Mouse (Mus musculus) heart, postnatal 10 days (tissue): Measurements from ENCODE around the gene Nr4a1. TPM values are rescaled to one million over a fixed set of nuclear protein-coding genes. Genes with fewer than 3 reads are reported as not detected.
A peak's percentile ranks its signal among the peaks of the same experiment; 100 is the strongest.

Experiments used
- DNase-seq, 2 experiments: peaks; one replicate each; pipeline ENCODE4 v3.0.0; 2021
- intact Hi-C: fragments of 180-260 bp; cut with DNase I; formaldehyde crosslinking; loops from one replicate; pipeline ENCODE4 v1.15.1; 2025
- total RNA-seq, 2 experiments: library from RNA; stranded (reverse); gene quantifications; 2 replicates each; pipeline ENCODE4 v1.2.3; 2021

Nr4a1 gene
- total RNA-seq, 2 experiments from 2014 or later = 16.8 to 20.4 TPM

DNA sequence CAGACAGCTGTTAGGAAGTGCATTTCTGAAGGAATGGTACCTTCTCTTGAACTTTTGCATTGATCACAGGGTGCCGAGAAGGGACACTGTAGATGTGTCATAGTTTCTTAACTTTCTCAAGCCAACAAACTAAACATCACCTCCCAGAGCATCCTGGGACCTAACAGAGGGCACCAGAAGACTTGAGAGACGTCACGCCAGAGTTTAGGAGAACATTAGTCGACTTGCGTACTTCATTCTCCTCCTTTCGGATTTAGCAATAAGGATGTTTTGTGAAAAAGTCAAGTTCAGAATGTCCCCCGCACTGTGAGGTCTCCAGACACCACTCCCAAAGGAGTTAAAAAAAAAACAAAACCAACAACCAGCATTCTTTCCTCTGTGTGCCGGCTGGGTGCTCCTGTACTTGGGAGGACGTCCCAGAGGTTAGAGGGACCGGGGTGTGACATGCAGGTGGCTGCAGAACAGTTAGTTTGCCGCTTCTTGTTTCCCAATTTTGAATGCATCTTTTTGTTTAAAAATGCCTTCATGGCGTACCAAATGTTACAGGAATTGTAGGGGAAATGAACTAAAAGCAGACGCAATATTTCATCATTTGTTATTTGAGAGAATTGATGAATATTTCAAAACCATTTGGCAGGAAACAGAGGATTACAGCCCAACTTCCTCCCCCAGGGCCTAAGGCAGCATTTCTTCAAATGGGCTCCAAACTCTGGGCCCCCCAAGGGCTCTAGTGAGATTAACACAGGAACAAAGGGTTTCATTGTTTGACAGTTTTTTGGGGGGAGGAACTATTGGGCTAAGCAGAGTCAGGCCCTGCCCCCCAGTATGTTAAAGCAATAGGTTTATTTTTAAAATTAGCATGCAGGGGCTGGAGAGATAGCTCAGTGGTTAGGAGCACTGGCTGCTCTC is 54.6 kb downstream of the Nr4a1 start:
- intact Hi-C loops = no loop called here
- DNase-seq = peak; percentile 54 to 56

DNA sequence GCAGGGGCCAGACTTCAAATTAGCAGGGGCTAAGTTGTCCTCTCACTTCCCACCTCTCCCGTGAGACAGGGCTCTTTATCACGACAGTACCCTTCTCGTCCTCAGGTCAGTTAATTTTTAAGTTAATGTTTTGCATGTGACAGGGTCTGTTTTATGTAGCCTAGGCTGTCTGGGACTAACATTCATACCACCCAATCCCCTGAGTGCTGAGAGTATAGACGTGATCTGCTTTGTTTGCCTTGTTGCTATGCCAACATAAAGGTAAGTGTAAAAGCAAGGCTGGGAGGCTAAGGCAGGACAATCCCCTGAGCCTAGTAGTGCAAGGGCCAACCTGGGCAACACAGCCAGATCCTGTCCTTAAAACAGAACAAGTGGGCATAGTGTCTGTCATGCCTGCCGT is 55.4 kb downstream of the Nr4a1 start:
- intact Hi-C loops = no loop called here
- no peak for DNase-seq

DNA sequence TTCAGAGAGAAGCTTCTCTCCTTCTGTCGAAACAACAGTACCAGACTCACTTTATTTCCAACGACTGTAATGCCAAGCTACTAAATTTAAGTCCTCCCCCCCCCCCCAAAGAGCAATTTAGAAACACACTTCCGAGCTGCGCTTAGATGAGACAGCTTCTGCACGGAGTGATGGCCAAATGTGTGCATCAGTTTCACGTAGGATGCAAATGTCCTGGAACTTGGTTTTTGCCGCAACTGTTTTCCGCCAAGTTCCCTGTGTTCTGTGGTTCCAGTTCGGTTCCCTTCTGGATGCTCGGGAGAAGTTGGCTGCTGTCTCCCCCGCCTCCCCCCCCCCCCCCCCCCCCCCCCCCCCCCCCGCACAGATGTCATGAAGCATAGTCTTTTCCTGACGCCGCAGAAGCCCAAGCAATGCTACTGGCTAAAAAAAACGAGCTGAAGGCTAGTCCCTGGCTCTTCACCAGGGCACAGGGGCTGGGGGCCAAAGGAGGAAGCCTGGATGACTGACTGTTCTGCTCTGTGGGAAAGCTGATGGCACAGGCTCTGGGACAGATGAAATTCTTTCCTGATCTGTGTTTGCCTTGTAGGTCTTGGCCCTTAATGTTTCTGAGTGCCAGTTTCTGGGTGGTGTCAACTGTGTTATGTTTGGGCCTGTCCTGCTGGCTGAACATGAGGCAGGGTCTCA is 57.2 kb downstream of the Nr4a1 start:
- intact Hi-C loops = no loop called here
- DNase-seq = peak in 1 of 2 experiments; percentile 54

DNA sequence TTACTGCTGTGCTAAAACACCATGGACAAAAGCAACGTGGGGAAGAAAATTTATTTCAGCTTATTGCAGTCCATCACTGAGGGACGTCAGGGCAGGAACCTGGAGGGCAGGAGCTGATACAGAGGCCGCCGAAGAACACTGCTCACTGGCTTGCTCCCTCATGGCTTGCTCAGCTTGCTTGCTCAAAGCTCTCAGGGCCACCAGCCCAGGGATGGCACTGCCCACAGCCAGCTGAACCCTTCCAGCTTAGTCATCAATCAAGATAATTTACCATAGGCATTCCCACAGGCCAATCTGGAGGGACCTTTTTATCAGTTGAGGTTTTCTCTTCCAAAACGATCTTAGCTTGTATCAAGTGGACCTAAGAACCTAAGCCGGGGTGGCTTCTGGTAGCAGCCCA is 57.9 kb downstream of the Nr4a1 start:
- intact Hi-C loops = no loop called here
- no peak for DNase-seq

DNA sequence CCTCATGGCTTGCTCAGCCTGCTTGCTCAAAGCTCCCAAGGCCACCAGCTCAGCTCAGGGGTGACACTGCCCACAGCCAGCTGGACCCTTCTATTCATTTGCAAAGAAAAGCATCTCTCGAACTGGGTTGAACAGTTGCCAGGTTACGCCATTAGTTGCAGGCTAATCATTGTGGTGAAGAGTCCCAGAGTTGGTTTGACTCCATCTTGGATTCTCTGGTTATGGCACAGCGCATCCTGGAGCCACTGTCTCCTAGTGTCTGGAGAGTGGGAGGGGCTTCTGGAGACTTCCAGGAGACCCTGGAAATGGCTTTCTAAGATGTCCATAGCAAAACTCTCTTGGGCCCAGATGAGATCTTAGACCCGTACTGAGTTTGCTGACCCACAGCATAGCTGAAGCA is 61.3 kb downstream of the Nr4a1 start:
- DNase-seq = no peak
- intact Hi-C loops = loop anchor here (1.0 kb wide), 2 partner anchors 31 to 94 kb away; partner anchors contain the start of gene Atg101

DNA sequence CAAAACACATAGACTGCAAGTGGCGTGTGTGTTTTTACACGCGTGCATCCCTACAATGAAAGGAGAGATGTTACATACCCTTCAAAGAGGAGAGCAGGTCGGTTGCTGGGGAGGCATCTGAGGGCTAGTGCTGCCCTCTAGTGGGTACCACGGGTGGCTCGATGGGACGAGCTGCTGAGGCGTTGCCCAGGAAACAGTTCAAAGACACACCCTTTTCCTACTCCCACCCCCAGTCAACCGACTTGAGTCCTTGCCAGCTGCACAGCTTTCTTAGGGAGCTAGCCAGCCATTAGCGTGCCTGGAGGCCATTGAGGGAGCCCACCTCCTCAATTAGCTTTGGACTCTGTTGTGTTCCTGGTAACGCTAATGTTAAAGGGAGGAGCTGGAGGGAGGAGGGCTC is 61.8 kb downstream of the Nr4a1 start:
- DNase-seq = peak; percentile 94 to 95
- intact Hi-C loops = loop anchor here (1.0 kb wide), 2 partner anchors 32 to 95 kb away; partner anchors contain the start of gene Atg101

DNA sequence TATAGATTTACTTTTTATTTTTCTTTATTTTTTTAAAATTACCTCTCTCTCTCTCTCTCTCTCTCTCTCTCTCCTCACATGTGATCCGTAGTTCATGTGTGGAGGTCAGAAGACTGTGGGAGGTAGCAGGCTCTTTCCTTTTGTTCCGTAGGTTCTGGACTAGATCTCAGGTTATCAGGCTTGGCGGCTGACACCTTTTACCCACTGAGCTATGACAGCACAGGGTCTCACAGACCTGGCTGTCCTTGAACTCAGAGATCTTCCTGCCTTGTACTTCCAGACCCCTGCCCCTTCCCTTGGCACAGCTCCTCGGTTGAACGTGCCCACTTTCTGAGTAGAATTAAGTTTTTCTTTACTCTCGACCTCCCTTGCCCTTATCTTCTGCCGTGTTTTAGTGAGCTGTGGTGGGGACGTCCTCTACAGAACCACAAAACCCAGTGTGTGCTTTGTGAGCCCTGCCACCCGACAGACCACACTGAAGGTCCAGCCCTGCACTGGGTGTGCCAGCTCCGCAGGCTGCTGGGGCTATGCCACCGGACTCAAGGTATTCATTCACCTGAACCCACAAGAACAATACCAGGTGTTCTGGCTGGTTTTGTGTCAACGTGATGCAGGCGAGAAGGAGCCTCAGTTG is 62.3 kb downstream of the Nr4a1 start:
- intact Hi-C loops = no loop called here
- DNase-seq = no peak

DNA sequence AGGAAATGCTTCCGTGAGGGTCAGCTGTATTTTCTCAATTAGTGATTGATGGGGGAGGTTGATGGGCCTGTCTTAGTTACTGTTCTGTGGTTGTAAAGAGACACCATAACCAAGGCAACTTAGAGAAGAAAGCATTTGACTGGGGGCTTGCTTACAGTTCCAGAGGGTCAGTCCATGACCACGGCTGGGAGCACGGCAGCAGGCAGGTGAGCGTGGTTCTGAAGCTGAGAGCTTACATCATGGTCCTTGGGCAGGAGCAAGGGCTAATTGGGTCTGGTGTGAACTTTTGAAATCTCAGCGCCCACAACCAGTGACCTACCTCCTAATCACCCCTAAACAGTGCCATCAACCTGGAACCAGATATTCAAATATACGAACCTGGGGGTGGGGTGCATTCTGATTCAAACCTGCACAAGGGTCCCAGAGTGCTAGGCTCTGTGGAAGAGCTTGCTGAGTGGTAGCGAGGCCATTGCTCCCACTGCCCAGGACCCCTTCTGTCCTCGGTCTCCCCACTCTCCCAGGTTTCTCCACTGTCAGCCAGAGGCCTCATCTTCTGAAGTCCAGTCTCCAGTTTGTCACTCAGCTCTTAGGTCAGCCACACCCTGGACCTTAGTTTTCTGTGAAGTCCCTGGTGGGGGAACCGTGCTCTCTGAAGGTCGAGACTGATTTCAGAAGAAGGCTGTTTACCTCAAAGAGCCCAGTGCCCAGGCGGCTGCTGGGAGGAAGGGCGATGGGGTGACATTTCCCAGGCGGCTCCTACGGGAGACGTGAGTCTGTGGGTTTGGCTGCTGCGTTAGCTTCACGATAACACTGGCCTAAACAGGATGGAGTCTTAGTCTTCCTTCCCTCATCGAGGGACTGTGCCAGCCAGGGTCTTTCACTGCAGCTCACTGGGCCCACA is 63.1 kb downstream of the Nr4a1 start:
- intact Hi-C loops = no loop called here
- peak in 1 of 2 experiments; percentile 21 for DNase-seq

DNA sequence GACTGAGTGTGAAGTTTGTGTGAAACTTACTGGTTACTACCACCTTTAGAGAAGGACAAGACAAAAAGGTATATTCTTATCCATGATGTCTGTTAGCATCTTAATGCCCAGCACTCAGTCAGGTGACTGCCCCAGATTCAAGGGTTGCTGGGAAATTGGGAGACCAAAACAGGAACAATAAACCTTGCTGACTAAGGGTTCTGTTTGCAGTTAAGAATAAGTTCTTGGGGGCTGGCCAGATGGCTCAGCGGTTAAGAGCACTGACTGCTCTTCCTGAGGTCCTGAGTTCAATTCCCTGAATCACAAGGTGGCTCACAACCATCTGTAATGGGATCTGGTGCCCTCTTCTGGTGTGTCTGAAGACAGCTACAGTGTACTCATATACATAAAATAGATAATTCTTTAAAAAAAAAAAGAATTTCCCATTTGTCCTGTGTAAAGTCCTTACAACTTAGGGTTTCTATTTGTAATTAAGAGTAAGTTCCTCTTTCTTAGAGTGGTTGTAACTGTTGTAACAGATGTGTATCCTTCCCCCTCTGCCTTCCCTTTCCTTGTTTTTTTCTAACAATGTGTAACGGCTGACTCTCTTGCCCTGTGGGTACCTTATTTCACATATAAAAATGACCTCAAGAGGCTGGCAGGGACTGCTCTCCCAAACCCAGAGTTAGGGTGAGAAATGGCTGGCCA is 63.9 kb downstream of the Nr4a1 start:
- peak in 1 of 2 experiments; percentile 25 for DNase-seq
- intact Hi-C loops = no loop called here

DNA sequence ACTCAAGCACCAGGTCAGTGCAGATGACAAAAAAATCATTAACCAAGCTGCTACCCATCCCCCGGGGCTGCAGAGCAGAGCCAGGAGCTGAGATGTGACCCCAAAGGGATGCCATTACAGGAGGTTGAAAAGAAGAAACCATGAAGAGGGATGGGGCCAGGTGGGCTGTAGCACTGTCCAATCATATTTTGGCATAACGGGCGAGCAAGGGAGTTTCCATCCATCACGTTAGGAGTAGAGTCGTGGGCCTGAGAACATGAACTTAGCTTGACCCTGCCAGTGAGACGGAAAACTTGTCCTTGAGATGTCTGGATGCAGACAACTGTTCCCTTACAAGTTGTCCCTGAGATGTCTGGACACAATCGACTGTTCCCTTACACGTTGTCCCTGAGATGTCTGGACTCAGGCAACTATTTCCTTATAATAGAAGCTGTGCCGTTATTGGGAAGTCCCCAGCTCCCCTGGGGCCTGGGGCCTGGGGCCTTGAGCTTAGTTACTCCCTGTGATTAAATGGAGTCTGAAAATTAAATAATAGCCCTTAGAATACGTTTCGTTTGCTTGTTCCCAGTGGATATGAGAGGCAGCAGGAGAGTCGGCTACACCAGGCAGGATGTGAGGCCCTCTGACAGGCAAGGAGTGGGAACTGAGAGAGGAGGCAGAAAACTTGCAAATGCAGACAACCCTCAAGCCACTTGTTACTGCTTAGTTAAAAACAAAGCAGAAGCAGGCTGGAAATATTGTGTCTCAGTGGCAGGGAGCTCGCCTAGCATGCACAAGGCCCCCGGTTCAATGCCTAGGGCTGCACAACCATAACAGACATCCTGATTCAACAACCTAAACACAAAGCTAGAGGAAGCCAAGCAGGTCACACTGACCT is 65.1 kb downstream of the Nr4a1 start:
- peak; percentile 29 to 38 for DNase-seq
- intact Hi-C loops = no loop called here

DNA sequence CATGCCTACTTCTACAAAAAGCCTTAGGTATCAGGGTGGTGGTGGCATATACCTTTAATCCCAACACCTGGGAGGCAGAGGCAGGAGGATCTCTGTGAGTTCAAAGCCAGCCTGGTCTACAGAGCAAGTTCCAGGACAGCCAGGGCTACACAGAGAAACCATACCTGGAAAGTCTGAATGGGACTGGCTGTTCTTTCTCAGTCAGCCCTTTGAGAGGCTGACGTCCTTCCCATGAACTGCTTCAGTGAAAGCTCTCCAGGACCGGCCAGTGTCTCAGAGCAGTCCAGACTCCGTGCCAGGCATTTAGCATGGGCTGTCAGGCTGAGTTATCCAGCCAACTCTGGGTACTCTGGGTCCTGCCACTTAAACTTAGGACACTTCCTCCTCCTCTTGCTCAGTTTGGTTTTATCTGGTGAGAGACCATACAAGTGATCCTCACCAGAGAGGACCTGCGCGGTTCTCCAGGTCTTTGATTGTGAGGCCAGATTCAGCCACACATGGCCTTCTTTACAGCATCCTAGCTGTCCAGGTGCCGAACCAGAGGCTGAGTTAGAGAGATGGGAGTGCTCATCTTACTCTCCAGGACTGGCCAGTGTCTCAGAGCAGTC is 66.0 kb downstream of the Nr4a1 start:
- intact Hi-C loops = no loop called here

DNA sequence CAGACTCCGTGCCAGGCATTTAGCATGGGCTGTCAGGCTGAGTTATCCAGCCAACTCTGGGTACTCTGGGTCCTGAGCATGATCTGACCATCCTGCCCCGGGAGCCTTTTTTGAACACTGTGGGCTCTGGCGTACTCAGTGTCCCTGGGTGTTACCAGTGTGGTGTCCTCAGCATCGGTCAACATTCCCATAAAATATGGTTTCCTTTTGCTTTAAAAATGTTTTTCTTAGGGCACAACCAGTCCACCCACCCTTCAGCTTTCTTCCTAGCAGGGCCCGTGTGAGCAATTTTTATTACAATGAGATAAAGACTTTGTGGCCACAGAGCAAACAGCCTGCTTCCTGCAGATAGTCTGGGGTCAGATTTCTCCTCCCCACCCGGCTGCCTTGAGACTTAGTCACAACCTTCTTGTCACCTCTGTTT is 66.6 kb downstream of the Nr4a1 start:
- peak in 1 of 2 experiments; percentile 46 for DNase-seq
- intact Hi-C loops = no loop called here

More for the DNA sequence above, 66.0 kb downstream of the Nr4a1 start:
- DNase-seq = no peak

DNA sequence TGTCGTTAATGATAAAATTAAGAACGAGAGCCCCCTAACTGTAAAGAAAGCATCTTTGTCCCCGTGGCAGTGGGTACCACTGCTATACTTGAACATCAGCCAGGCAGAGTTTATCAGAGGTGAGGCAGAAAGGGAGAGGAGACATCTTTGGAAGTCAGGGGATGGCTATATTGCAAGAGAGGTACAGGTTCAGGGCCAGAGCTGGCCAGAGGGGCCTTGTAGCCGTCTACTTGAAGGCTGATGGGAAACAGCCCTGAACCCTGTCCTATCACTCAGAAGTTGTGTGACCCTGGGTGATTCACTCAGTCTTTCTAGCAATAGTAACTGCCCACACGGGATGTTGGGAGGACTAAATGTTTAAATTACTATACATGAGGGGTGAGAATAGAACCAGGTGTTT is 67.1 kb downstream of the Nr4a1 start:
- intact Hi-C loops = no loop called here
- DNase-seq = no peak

DNA sequence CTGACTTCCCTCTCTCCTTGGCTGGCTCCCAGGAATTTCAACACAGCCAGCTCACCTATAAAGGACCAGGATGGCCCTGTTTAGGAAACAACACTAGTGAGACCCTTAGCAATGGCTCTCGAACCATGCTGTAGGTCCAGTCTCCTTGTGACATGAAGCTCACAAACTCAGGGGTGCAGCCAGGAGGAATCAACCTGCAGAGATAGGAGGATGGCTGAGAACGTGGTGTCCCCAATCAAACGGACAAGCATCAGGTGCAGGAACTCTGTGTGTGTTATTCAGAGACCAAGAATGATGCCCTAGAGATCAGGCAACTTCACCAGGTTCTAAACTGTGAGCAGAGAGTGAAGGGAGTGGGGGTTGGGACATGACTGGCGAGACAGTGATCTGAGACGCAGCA is 68.0 kb downstream of the Nr4a1 start:
- no peak for DNase-seq
- intact Hi-C loops = no loop called here

DNA sequence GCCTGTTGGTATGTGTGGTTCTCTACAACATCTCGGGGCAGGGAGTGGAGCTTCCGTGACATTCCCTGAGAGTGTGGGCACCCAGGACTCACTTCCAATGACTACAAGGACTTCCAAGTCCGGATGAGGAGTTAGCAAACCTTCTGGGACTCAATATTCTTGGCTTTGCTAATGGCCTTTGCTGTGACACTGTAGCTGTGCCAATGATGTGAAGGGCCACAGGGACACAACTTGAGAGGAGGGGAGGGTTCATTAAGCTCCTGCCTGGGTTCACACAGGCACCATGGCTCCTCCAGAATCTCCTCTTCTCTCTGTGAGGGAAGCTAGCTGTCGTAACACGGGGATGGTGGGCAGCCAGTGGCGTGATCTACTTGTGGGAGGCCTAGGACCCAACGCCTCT is 68.6 kb downstream of the Nr4a1 start:
- DNase-seq = no peak
- intact Hi-C loops = no loop called here

DNA sequence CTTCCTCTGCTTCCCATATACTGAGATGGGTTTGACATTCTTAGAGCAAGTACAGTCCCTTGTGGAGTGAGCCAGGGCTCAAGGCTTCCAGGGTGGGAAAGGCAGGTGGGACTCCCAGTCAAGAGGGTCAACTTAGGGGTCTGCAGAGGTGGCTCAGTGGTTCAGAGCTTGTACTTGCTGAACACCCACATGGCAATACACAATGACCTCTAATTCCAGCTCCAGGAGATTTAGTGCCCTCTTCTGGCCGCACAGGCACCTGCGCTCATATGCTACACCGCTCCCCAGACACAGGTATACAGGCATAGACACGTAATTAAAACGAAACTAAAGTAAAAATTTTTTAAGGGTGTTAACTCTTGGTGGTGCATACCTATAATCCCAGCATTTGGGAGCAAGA is 69.4 kb downstream of the Nr4a1 start:
- intact Hi-C loops = no loop called here
- no peak for DNase-seq
